Comparison of ENCODE assay signal across 26 mouse cellular contexts in genomic region chr4:49622272-49622671, GRCm38 (mm10). TPM values are rescaled to one million over a fixed set of nuclear protein-coding genes. Genes with fewer than 3 reads are reported as not detected.
DNase-seq lines count a peak whose midpoint lies in the region; ATAC-seq lines count a peak whose summit lies in the region.
"Had no signal": no experiment of that assay in that cellular context is flagged by ENCODE, and none has a peak within 500 bp of the region (broad histone marks: within the 10 kb centered on the region; RNA-seq: fewer than 3 reads in every experiment).

No protein-coding gene starts in this region.

- no peaks in the 10 kb centered on the region for H3K27me3 ChIP-seq in lung, embryonic 15.5 days
- H3K27me3 ChIP-seq in stomach, embryonic 14.5 days (ENCODE audit: control insufficient read depth, insufficient read depth, low read length) = no peaks in the 10 kb centered on the region
- H3K27me3 ChIP-seq: forebrain, embryonic 12.5 days; kidney, embryonic 15.5 days; limb, embryonic 12.5 days had no signal

- H3K9me3 ChIP-seq in lung, embryonic 15.5 days = no peaks in the 10 kb centered on the region
- H3K9me3 ChIP-seq in stomach, embryonic 14.5 days (ENCODE audit: control insufficient read depth, low read depth, low read length) = no peaks in the 10 kb centered on the region
- H3K9me3 ChIP-seq: forebrain, embryonic 12.5 days; kidney, embryonic 15.5 days; limb, embryonic 12.5 days had no signal

- intact Hi-C loops in heart, postnatal 36 days (cut with DNase I) = no loop called here

- peak; percentile 37 for DNase-seq in heart, adult 11 months
- no peak for DNase-seq in heart, postnatal 36 days
- no peak for DNase-seq in lung, postnatal 4 days
- DNase-seq in T-cell, adult 2 months (ENCODE audit: low spot score) = no peak
- DNase-seq in spleen, adult 18-20 months = no peak
- DNase-seq: adrenal gland, postnatal 36 days; cerebellum, adult 9-10 months; gastrocnemius, postnatal 36 days; midbrain, embryonic 14.5 days; right cerebral cortex, postnatal 14 days; thymus, adult 18-20 months; thymus, postnatal 36 days had no signal

- no peaks in the 10 kb centered on the region for H3K36me3 ChIP-seq in lung, embryonic 15.5 days
- H3K36me3 ChIP-seq in stomach, embryonic 14.5 days (ENCODE audit: control insufficient read depth, insufficient read depth, low read length) = no peaks in the 10 kb centered on the region
- H3K36me3 ChIP-seq: forebrain, embryonic 12.5 days; kidney, embryonic 15.5 days; limb, embryonic 12.5 days had no signal

- ATAC-seq in lung, embryonic 15.5 days (ENCODE audit: borderline replicate concordance, extremely low read depth, low FRiP score, low TSS enrichment) = no peak
- ATAC-seq in stomach, embryonic 14.5 days (ENCODE audit: insufficient number of reproducible peaks, insufficient read depth, low FRiP score, low read depth) = peak; percentile 79; the same call in 1 of the 2 replicates
- ATAC-seq: inflammation-experienced regulatory T-cells, adult 6 months had no signal

- 0 out of 2 replicates have a peak, but pooled peaks cover 9% of the 10 kb centered on the region for H3K4me1 ChIP-seq in lung, embryonic 15.5 days
- no peaks in the 10 kb centered on the region for H3K4me1 ChIP-seq in stomach, embryonic 14.5 days (ENCODE audit: control insufficient read depth, insufficient read depth, low read length)
- H3K4me1 ChIP-seq: forebrain, embryonic 12.5 days; limb, embryonic 12.5 days had no signal

- 34% methylated on average over 2 of the region's 2 CpGs for WGBS in lung, embryonic 15.5 days
- 50% methylated on average over 2 of the region's 2 CpGs for WGBS in stomach, embryonic 14.5 days

- H3K9ac ChIP-seq in lung, embryonic 15.5 days = no peak overlapping the region
- no peak overlapping the region for H3K9ac ChIP-seq in stomach, embryonic 14.5 days (replicated peaks; ENCODE audit: low read depth, low read length)
- H3K9ac ChIP-seq: forebrain, embryonic 12.5 days; hindbrain, embryonic 14.5 days; kidney, embryonic 15.5 days; limb, embryonic 12.5 days had no signal

- peak overlapping the region; percentile 20; the same call in 1 of the 2 replicates for H3K4me2 ChIP-seq in lung, embryonic 15.5 days
- H3K4me2 ChIP-seq in stomach, embryonic 14.5 days (replicated peaks; ENCODE audit: low read depth, low read length) = no peak overlapping the region
- H3K4me2 ChIP-seq: forebrain, embryonic 12.5 days; hindbrain, embryonic 14.5 days; kidney, embryonic 15.5 days; limb, embryonic 12.5 days; liver, embryonic 11.5 days had no signal

- H3K27ac ChIP-seq in lung, embryonic 15.5 days = 0 out of 2 replicates have a peak overlapping the region, but pooled peaks have one; percentile 15
- H3K27ac ChIP-seq in stomach, embryonic 14.5 days (ENCODE audit: low read length) = no peak overlapping the region
- H3K27ac ChIP-seq: forebrain, embryonic 12.5 days; hindbrain, embryonic 14.5 days; limb, embryonic 12.5 days had no signal

- H3K4me3 ChIP-seq in lung, embryonic 15.5 days = peak overlapping the region; percentile 31
- H3K4me3 ChIP-seq in stomach, embryonic 14.5 days (ENCODE audit: low read depth, low read length) = no peak overlapping the region
- H3K4me3 ChIP-seq: forebrain, embryonic 12.5 days; kidney, embryonic 15.5 days; limb, embryonic 12.5 days had no signal

RNA-seq across cellular contexts. Expression of gene Rnf20, which starts 9.5 kb away (rescaled TPM):
- total RNA-seq in heart, postnatal 36 days (2021) = 10 to 100 TPM; 30.7 to 39.3 TPM
- polyA plus RNA-seq in lung, embryonic 15.5 days (2015; fragmentation: Nextera tagmentation; extraction: Ambion mirVana) = 39.8 and 40.8 TPM in 2 replicates
- polyA plus RNA-seq in stomach, embryonic 14.5 days (2014; fragmentation: Nextera tagmentation; extraction: Ambion mirVana) = 48.6 and 59.6 TPM in 2 replicates

RNA-seq across cellular contexts. Expression of gene Tmem246, which starts 24.6 kb away (rescaled TPM):
- 10 to 100 TPM; 44.5 to 47.1 TPM for total RNA-seq in heart, postnatal 36 days (2021)
- polyA plus RNA-seq in lung, embryonic 15.5 days (2015; fragmentation: Nextera tagmentation; extraction: Ambion mirVana) = 24.2 and 25.3 TPM in 2 replicates
- 29.6 and 30.1 TPM in 2 replicates for polyA plus RNA-seq in stomach, embryonic 14.5 days (2014; fragmentation: Nextera tagmentation; extraction: Ambion mirVana)
- polyA plus RNA-seq: inflammation-experienced regulatory T-cells, adult 6 months had no signal

RNA-seq across cellular contexts. Expression of gene Ppp3r2, which starts 59.6 kb away (rescaled TPM):
- not detected for total RNA-seq in heart, postnatal 36 days (2021)
- polyA plus RNA-seq in lung, embryonic 15.5 days (2015; fragmentation: Nextera tagmentation; extraction: Ambion mirVana) = not detected in 2 replicates
- 0.13 TPM in 1 of 2 replicates, not detected in the other for polyA plus RNA-seq in stomach, embryonic 14.5 days (2014; fragmentation: Nextera tagmentation; extraction: Ambion mirVana)
- total RNA-seq: adrenal gland, adult 18-20 months; adrenal gland, postnatal 36 days; gastrocnemius, adult 18-20 months; gastrocnemius, postnatal 36 days; heart, adult 8-10 months; heart, postnatal 25 days; megakaryocyte-erythroid progenitor cell, adult 5-6 weeks had no signal
- polyA plus RNA-seq: forebrain, embryonic 12.5 days; heart, embryonic 14.5 days; inflammation-experienced regulatory T-cells, adult 6 months had no signal
